Mouse (Mus musculus) thymus, postnatal 25 days (tissue): ENCODE data around the gene Fam78a.

Experiments used
- DNase-seq: peaks from one replicate; pipeline ENCODE4 v3.0.0; 2022

Gene Fam78a

DNA sequence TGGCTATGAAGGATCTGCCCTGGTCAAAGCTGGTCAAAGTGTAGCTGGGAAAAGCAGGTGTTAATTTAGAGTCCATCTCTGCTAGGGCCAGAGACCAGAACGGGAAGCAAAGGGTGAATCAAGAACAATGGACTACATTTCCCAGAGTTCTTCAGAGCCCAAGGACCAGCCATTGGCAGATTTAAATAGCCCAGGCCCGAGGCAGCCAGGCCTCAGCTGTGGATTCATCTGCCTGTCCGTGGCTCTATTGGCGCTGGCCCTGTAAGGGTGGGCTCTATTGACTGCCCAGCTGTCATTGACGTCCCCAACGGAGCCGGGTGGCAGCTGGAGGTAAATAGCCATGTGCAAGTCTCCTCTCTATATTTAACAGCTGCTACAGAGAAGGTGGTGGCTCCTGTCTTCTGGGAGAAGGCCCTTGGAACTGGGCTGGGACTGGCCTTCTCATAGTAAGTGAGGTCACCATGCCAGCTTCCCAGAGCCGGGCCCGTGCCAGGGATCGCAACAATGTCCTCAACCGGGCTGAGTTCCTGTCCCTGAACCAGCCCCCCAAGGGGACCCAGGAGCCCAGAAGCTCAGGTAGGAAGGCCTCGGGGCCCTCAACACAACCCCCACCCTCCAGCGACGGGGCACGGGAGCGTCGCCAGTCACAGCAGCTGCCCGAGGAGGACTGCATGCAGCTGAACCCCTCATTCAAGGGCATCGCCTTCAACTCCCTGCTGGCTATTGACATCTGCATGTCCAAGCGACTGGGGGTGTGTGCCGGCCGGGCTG is 10.9 kb upstream of the Fam78a start, which contains the start of gene Plpp7:
Gene Plpp7, plus strand, starts transcription at position 178 of the 771 bp plus-strand sequence.
- no peak for DNase-seq

DNA sequence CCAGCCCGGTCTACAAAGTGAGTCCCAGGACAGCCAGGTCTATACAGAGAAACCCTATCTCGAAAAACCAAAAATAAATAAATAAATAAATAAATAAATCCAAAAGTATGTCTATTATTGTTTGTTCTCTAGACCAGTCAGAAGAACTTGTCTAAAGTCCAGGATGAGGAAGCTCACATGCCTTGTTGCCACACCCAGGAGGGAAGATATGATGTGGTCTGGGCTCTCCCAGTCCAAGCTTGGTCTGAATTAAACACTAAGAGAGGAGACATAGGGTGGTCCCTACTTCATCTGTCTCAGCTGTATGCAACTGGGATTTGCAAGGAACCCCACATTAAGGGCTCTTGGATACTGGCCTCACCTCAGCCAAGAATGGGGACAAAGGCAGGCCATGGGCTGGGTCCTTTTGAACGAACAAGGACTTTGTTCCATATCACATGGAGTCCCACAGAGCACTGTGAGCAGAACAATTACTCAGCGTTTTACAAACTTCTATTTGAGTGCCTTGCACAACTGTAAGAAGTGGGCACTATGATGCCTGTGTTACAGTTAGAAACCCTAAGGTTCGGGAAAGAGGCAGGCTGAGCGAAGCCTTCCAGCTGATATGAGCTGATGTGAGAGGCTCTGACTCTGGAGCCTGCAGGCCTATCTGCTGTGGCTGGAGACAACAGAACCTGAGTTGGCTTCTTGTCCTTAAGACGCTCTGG is 9.5 kb upstream of the Fam78a start:
- DNase-seq = no peak

DNA sequence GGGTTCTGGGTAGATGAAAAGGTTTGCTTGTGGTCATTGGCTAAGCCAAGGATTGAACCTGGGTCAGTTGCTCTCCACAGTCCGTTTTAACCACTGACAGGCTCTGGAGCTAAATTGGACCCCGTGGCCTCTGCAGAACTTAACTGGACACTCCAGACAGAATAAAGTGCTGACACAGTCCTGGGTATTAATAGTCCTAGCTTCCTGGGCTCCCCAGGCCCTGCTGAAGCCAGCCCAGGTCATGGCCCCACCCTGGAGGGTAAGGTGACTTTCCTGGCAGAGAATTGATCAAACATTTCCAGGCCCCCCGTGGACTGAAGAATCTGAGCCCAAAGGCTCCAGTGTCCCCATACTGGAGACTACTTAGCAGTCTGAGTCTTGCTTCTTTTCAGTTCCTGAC is 7.3 kb upstream of the Fam78a start:
- no peak for DNase-seq

DNA sequence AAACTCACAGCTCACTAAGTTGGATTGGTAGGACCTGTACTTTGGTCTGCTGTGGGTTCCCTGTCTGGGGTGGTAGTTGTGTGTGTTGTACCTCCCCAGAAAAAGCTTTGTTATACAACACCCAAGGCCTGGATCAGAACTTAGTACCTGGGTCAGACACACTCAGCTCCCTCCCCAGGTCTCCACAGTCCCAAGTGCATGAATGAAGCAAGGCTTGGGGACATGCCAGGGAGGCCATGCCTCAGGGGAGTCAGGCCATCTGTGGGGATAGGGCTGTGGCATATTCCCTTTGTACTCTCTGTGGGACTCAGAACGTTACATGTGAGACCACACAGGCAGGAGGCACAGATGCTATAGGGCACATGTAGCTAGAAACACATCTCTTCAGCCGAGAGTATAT is 5.5 kb upstream of the Fam78a start:
- DNase-seq = no peak

DNA sequence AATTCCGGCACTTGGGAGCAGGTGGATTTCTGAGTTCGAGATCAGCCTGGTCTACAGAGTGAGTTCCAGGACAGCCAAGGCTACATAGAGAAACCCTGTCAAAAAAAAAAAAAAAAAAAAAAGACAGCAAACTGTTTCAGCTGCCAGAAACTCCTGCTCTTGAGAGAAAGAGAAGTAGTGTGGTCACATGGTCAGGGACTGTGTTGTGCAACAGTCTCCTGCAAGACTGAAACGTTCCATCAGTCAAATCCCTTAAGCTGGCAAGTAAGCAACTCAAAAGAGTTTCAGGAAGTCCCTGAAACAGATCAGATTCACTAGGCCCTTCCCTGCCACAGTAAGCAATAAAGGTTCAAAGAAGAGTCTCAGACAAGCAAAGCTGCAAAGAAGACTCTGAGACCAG is 4.9 kb upstream of the Fam78a start:
- DNase-seq = no peak

DNA sequence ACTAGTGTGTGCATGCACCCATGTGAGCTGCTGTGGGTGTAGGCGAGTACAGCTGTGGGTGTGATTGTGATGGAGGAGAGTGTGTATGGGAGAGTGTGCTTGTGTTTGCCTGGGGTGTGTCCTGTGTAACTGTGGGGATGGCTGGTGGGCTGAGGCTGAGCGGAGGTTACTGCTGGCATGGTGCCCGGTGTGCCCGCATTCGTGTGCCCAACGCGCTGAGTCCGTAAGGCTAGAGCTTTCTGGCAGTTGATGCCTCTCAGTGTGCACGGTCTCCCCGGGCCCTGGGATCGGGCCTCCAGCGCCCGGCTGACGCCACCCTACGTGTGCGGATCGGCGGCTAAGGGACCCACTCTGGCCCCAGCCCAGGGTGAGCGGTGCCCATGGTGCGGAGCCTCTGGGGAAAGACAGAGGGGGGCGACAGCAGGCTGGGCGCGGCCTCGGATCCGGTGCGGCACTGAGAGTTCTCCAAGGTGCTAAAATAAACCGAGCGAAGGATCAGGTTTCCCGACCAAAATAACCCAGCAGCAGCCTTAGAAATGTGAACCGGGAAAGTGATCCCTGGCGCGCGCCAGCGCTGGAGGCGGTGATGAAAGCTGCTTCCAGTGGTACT is 3.8 kb upstream of the Fam78a start:
- no peak for DNase-seq

DNA sequence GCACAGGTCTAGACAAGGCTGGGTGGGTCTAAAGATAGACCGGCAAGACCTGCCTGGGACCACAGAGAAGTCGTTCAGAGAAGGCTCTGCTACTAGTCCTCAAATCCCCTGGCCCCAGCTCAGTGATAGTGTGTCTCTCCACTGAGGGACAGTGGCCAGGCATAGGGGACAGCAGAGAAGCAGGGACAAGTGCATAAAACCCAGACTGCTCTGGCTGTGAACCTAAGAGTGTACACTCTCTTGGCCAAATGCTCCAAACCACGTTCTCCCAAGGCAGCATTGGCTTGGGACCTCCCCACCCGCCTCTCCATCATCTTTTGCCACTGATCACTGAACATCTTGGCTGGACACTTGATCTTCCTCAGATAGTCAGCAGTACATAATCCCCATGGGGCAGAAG is 2.9 kb upstream of the Fam78a start:
- no peak for DNase-seq

DNA sequence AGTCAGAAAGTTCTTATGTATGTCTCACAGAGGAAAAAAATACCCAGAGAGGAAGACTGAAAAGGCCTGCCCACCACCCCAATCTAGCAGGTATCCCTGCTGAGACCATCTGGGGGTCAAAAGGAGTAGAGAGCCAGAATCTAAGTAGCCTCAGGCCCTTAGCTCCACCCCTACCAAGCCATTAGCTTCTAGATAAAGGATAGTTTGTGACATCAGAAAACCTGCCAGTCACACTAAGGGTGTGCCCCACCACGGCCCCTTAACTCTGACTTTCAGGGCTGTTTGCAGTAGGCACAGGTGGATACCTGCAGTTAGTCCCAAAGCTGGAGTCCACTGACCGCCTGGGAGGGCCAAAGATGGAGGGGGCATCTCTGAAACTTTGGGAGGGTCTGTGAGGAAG is 574 bp upstream of the Fam78a start:
- DNase-seq = no peak

DNA sequence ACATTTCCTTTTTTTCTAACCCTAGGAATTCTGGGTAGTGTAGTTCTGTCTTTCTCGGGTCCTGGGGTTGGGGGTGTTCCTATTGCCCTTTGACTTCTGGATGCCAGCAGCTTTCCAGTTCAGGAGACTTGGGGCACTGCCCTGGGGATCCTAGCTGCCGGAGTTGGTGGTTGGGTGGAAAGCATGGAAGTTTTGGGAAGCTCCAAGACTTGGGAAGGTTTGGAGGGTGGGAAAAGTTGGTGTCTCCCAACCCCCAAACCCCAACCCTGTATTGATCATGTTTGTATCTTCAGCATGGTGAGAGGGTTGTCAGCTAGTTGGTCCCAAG is 179 bp upstream of the Fam78a start:
- no peak for DNase-seq

DNA sequence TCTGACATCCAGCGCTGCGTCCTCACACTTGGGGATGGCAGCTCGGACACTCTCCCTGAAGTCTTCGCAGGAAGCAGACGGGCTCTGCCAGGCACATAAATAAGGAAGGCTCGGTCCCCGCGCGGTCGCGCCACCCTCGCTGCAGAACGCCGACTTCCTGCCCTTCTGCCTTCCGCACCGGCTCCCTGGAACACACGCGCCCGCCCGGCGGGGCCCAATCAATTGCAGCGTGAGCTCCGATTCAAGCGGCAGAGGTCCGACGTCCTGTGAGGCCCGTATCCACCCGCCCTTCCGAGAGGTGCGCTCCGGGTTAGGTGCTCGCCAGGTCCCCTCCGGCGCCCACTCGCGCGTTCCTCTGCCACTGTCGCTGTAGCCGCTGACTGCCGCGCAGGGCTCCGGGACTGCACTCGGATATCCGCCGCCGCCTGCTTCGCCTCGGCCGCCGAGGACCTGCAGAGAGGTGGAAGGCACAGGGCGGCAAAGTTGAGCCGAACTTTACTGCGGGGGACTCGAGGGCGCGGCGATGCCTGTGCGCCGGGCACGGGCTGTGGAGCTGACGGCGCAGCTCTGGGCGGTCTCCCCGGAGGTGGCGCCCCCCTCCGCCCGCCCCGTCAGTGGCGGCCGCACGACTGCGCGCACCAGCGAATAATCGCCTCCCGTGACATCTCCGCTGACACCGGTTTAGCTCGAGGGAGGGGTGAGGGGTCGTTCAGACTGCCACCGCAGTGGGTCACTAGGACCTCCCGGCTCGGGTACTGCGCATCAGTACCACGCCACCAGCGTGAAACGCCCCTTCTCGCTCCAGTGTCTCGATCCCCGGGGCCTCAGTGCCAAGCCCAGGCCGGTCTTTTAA is 1.3 kb downstream of the Fam78a start:
- DNase-seq = peak; percentile 86

DNA sequence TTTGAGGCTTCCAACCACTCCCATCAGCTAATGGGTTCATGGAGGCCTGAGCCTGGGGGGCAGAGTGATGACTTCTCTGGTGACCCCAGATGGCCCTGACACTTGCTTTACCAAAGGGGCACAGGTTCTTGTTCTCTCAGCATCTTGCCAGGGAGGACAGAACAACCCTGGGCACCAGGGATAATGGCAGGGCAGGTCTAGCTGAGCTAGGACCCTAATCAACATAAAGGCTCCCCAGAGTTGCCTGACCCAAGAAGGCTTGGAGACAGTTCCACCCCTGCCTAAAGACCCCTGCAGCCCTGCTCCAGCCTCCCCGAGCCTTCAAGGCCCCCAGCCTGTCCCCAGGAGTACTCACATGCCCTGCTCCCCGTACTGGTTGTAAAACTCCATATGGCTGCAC is 2.4 kb downstream of the Fam78a start:
- DNase-seq = peak; percentile 52

DNA sequence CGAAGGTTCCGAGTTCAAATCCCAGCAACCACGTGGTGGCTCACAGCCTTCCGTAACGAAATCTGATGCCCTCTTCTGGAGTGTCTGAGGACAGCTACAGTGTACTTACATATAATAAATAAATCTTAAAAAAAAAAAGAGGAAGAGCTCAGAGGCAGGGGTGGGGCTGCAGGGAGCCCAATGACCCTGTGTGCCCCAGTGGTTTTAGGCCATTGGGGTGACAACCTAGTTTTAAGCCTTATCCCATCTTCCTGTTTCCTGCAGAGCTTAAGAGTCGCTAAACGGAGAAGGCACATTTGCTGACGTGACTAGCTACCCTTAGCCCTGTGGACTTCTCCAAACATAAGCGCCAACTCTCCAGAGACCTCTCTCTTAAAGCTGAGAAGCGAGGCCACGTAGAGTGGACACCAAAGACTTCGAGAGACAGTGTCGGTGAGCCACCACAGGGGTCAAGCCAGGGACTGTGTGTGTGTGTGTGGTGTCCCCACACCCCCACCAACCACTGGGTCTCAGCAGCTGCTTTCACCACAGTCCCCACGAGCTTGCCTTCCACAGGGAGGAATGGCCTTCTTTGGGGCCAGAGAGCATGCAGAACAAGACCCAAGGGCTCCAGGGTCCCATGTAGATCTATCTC is 3.2 kb downstream of the Fam78a start:
- DNase-seq = peak; percentile 58

DNA sequence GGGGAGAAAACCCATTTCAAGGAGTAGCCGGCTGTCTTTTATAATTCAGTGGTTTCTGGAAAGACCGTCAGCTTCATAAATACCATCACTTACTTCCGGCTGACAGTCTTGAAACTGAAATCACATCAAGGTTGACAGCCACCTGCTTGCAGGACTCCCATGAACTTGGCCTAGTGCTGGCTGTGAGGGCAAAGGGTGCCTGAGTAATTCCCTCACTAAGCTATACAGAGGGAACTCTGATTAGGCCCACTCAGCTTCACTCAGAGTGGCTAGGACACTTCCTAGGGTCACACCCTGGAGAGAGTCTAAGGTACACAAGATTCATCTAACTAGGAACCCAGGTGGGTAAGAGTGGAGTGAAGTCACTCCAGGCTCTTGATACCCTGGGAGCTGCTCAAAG is 4.0 kb downstream of the Fam78a start:
- DNase-seq = peak; percentile 58

DNA sequence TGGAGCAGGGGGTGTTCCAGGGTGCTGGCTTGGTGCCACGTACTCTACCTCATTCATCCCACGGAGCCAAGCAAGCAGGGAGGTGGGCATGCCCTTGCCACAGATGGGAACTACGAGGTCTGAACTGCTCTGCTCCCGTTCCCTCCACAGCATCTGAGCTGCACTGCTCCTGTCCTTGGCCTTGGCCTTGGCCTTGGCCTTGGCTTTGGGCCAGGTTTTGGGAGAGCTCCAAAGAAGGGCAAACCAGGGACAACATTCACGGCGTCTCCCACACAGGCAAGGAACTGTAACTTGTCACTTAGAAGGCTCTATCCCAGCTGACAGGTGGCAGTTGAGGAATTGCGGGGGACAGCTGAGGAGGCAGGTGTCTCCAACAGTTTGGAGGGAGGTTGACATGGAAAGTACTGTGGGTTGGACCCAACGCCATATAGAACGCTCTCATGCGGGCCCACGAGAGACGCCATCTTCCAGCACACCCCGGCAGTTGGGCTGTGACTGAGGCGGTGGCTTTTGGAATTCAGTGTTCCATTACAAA is 5.4 kb downstream of the Fam78a start:
- DNase-seq = peak; percentile 42

DNA sequence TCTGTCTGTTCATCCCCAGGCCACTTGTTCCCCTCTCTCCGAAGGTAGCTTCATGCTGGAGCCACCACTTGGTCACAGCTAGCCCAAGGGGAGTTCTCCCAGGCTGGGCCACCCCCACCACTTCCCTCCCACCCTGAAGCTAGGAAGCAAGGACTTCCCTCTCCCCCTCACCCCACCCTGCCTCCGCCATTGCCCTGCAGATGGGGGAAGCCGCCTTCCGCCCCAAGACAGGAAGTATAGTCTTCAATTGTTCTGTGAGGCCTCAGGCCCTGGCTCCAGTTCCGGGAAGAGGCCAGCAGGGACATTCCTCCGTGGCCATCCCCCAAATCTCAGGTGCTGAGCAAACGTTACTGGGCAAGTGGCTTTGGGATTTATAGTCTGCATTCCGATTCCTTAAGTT is 6.1 kb downstream of the Fam78a start:
- peak; percentile 85 for DNase-seq

DNA sequence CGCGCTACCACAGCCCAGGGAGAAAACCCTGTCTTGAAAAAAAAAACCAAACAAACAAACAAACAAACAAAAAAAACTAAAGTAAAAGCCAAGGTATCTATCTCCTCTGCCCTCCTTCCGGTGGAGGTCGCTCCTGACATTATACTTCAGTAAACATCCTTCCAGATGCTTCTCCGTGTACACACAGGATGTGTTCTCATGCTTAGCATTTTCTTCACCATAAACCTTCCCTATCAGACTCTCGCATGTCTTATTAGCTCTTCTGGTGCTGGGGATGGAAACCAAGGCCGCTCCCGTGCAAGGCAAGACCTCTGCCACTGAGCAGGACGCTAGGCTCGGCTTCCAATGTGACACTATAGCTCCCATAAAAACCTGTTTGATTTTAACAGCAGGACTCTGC is 6.9 kb downstream of the Fam78a start:
- peak; percentile 37 for DNase-seq

DNA sequence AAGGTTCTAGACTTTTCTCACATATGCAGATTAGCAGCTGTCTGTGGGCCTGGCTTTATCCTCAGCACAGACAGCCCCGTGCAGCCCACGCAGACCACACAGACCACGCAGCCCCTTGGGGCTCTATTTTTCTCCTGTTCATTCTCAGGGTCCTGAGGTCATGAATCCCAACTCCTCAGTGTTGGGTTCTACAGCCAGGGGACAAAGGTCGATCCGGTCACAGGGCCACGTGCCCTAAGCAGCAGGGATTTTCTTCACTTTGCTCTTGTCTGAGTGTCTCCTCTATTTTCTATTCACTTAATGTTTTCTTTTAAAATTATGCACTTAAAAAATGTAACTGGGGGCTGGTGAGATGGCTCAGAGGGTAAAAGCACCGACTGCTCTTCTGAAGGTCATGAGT is 9.3 kb downstream of the Fam78a start:
- DNase-seq = peak; percentile 11

DNA sequence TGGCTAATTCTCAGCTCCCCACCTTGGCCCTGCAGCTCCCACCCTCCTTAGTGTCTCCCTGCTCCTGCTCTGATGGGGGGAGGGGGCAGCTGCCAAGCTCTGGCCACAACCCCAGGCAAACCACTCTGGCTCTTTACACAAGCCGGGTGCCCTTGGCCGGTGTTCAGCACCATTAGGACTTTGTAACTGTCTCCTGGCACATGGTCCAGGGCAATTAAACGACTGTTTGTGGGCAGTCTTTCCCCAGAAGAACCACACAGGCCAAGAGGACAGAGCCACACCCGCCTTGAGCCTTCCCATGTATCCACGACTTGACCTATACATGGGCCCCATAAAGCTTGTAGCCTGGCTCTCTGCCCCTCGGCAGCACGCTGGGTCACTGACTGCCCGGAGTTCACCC is 10.3 kb downstream of the Fam78a start:
- peak; percentile 6 for DNase-seq

DNA sequence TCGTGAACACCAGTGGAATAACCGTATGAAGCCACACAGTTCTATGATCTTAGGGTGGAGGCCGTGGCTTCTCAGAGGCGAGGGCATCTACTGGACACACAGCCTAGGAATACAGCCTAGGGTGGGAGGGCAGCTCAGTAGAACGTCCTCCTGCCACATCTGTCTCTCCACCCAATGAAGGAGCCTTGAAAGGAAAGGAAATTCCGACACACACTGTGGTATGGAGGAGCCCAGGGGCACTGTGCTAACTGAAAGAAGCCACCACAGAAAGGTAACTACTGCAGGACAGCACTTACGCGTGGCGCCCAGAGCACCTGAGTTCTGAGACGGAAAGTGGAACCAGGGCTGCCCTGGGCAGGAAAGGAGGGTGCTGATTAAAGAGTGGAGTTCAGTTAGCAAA is 13.9 kb downstream of the Fam78a start:
- DNase-seq = no peak

DNA sequence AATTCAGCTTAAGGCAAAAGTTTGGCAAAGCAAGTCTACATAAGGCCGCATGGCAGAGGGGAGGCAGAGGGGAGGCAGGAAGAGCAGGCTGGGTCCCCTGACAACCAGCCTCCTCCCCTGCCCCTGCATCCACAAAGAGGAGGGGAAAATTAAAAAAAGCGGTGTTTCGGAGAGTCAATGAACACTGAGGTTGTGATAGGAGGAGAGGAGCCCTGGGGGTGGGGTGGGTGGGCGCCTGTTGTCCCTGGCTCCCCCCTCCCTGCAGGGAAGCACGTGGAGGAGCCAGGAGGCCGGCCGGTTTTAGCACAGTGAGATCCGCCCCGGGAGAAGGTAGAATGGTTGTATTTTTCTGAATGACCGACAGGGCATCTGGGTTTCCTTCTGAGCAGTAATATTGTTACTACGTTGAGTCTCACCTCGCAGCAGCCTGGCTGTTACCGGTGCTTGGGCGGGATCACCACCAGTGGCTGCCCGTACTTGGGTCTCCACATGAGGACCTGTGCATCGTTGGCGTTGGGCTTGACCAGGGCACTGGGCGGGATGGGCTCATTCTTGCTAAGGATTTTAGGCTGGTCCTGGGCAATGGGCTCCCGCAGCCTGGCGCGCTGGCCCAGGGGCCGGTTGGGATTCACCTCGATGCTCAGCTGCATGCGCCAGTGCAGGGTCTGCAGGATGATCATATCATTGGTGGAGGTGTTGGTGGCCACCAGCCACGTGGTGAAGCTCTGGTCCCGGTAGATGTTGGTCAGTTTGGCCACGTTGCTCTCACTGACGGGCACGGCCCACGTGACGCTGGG is 15.6 kb downstream of the Fam78a start:
- no peak for DNase-seq

DNA sequence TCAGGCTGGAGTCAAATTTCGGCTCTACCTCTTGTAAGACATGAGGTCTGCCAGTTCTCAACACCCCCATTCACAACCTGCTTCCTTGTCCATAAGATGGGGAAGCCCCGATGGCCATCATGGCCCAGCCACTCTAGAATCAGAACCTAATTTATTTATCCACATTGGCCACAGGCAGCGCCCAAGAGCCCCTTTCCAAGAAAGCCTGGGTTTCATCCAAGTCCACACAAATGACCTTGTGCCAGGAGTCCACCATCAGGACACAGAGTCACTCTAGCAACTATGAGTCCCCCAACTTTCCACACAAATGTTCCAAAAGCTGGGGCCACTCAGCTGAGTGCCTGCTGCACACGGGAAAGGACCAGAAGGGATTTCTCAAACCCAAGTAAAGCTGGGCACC is 18.7 kb downstream of the Fam78a start:
- no peak for DNase-seq

DNA sequence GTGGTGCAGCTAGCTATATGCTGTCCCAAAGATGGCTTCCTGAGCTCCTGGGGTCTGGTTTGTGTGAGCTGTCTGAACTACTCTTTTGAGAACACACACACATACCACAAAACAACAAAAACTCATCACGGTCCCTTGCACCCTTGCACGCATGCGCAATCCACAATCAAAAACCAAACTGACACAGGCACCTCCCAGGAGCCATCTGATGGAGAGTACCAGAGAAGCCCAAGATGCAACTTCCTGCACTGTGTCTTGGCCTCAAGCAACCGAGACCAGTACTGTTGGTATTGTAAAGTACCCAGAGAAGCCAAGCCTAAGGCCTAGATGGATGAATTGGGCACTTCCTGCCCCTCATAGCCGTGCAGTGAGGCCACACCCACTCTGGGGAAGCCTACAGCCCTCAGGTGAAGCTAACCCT is 19.3 kb downstream of the Fam78a start:
- peak; percentile 82 for DNase-seq
